Mouse (Mus musculus) kidney, embryonic 15.5 days (tissue): ENCODE data around the gene Sec14l1. TPM values are rescaled to one million over a fixed set of nuclear protein-coding genes. Genes with fewer than 3 reads are reported as not detected.
A peak's percentile ranks its signal among the peaks of the same experiment; 100 is the strongest.

Experiments used
- ATAC-seq: fragments of 200-750 bp; cut with Nextera tagmentation; replicated peaks from 2 replicates; pipeline ENCODE4 v1.8.0; 2017; ENCODE audit warnings: moderate TSS enrichment; ENCODE audit not compliant: low FRiP score
- H3K27ac ChIP-seq: fragments of 300-500 bp; sonication (generic); 2 replicates; pipeline ENCODE4 v1.5.1; 2015; ENCODE audit warnings: mild to moderate bottlenecking, inconsistent platforms
- H3K27me3 ChIP-seq: fragments of 300-500 bp; sonication (generic); 2 replicates; pipeline ENCODE4 v1.6.1; 2015; ENCODE audit warnings: inconsistent platforms
- H3K36me3 ChIP-seq: fragments of 300-500 bp; sonication (generic); 2 replicates; pipeline ENCODE4 v1.6.1; 2015; ENCODE audit warnings: inconsistent platforms
- H3K4me1 ChIP-seq: fragments of 300-500 bp; sonication (generic); 2 replicates; pipeline ENCODE4 v1.6.1; 2015; ENCODE audit warnings: inconsistent platforms
- H3K4me2 ChIP-seq: fragments of 300-500 bp; sonication (generic); 2 replicates; pipeline ENCODE4 v1.6.1; 2015; ENCODE audit warnings: moderate library complexity, mild to moderate bottlenecking, inconsistent platforms
- H3K4me3 ChIP-seq: fragments of 300-500 bp; sonication (generic); replicated peaks from 2 replicates; pipeline ENCODE4 v1.5.1; 2015; ENCODE audit warnings: mild to moderate bottlenecking, inconsistent platforms
- H3K9ac ChIP-seq: fragments of 300-500 bp; sonication (generic); 2 replicates; pipeline ENCODE4 v1.6.1; 2015; ENCODE audit warnings: mild to moderate bottlenecking, inconsistent platforms
- H3K9me3 ChIP-seq: fragments of 300-500 bp; sonication (generic); replicated peaks from 2 replicates; pipeline ENCODE4 v1.6.1; 2016; ENCODE audit warnings: inconsistent platforms
- WGBS: fragments of 180-500 bp; shearing (Covaris S2); methylation state at CpG from one replicate; pipeline ENCODE4 v1.1.7; 2015; ENCODE audit warnings: mixed read lengths; 5-methylcytosine and 5-hydroxymethylcytosine counted together
- polyA plus RNA-seq: library from polyadenylated mRNA; unstranded; fragments of >200 nt; fragmentation: Nextera tagmentation; extraction: Ambion mirVana; gene quantifications from 2 replicates; pipeline ENCODE4 v1.2.1, GENCODE M21; 2015

Sec14l1 gene
- polyA plus RNA-seq, 1 experiment from 2014 or later, result 69.0 TPM

GRCm38 (mm10) chr11:117121164-117121535, 6.2 kb downstream of the Sec14l1 start:
- Histone ChIP-seq H3K27ac (peak overlapping the region; percentile 59), H3K36me3 (peaks cover 23% of the 10 kb centered on the region), H3K4me3 (no peak overlapping the region), H3K9me3 (no peaks in the 10 kb centered on the region), H3K4me1 (peaks cover 83% of the 10 kb centered on the region), H3K4me2 (peak overlapping the region; percentile 20), H3K9ac (0 out of 2 replicates have a peak overlapping the region, but pooled peaks have one; percentile 5), H3K27me3 (no peaks in the 10 kb centered on the region)
- ATAC-seq, result no peak
- 28% methylated on average over 11 of the region's 11 CpGs for WGBS

GRCm38 (mm10) chr11:117121954-117122353, 7.0 kb downstream of the Sec14l1 start:
- Histone ChIP-seq H3K4me1 (peaks cover 78% of the 10 kb centered on the region), H3K9me3 (no peaks in the 10 kb centered on the region), H3K27ac (no peak overlapping the region), H3K27me3 (no peaks in the 10 kb centered on the region), H3K9ac (no peak overlapping the region), H3K4me2 (no peak overlapping the region), H3K4me3 (no peak overlapping the region), H3K36me3 (peaks cover 23% of the 10 kb centered on the region)
- WGBS, result 87% methylated on average over 6 of the region's 6 CpGs
- no peak for ATAC-seq

- H3K9me3 ChIP-seq, result no peaks in the 10 kb centered on the region
- no peaks in the 10 kb centered on the region for H3K27me3 ChIP-seq
- no peak overlapping the region; the same call in 1 of the 2 replicates for H3K27ac ChIP-seq
- ATAC-seq, result no peak
- no peak overlapping the region for H3K4me3 ChIP-seq
- no peak overlapping the region for H3K4me2 ChIP-seq
- peaks cover 24% of the 10 kb centered on the region for H3K36me3 ChIP-seq
- peaks cover 78% of the 10 kb centered on the region for H3K4me1 ChIP-seq
- no peak overlapping the region for H3K9ac ChIP-seq
- WGBS, result 85% methylated on average over 17 of the region's 17 CpGs
These were observed 8.6 kb downstream of the Sec14l1 start for GRCm38 (mm10) chr11:117123418-117124085.

- no peak overlapping the region for H3K4me3 ChIP-seq
- no peak overlapping the region for H3K4me2 ChIP-seq
- peaks cover 24% of the 10 kb centered on the region for H3K36me3 ChIP-seq
- H3K27ac ChIP-seq, result no peak overlapping the region
- H3K4me1 ChIP-seq, result peaks cover 76% of the 10 kb centered on the region
- no peaks in the 10 kb centered on the region for H3K9me3 ChIP-seq
- ATAC-seq, result no peak
- H3K9ac ChIP-seq, result no peak overlapping the region
- 33% methylated on average over 10 of the region's 10 CpGs for WGBS
- no peaks in the 10 kb centered on the region for H3K27me3 ChIP-seq
These were observed 9.6 kb downstream of the Sec14l1 start for GRCm38 (mm10) chr11:117124539-117124938.

DNA sequence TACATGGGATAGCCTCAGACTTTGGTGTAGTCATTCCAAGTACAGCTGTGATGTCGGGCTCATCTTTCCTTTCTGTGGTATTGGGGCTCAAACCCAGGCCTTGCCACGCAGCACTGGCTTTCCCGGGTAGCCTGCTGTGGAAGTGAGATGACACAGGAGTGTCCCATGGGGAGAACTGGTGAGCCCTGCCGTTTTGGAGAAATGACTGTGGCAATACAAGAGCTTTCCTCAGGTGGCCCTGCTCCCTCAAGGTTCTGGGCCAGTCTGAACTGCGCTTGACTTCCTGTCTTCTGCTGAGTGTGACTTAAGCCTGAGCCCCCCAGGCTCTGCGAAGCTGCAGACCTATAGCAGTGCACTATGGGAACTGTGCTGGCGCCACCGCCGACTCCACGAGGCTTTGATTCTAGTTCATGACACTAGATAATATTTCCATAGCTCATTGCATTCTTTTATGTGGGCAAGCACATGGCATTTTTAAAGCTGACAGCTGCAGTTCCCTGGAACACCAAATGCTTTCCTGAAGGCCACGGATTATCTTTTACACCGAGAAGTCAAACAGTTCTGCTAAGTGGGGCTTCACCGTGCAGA, 12.4 kb downstream of the Sec14l1 start:
- WGBS, result 46% methylated on average over 13 of the region's 13 CpGs
- no peak overlapping the region for H3K9ac ChIP-seq
- peak overlapping the region; percentile 80 for H3K27ac ChIP-seq
- peaks cover 67% of the 10 kb centered on the region for H3K4me1 ChIP-seq
- H3K9me3 ChIP-seq, result no peaks in the 10 kb centered on the region
- H3K36me3 ChIP-seq, result peaks cover 19% of the 10 kb centered on the region
- no peaks in the 10 kb centered on the region for H3K27me3 ChIP-seq
- ATAC-seq, result no peak; the same call in 1 of the 2 replicates
- no peak overlapping the region for H3K4me2 ChIP-seq
- H3K4me3 ChIP-seq, result no peak overlapping the region

GRCm38 (mm10) chr11:117127931-117128548, 13.1 kb downstream of the Sec14l1 start:
- Histone ChIP-seq H3K27ac (peak overlapping the region; percentile 80), H3K4me2 (no peak overlapping the region), H3K4me3 (no peak overlapping the region), H3K4me1 (peaks cover 61% of the 10 kb centered on the region), H3K27me3 (no peaks in the 10 kb centered on the region), H3K36me3 (peaks cover 16% of the 10 kb centered on the region; the same call in 1 of the 2 replicates), H3K9me3 (no peaks in the 10 kb centered on the region), H3K9ac (no peak overlapping the region)
- WGBS, result 31% methylated on average over 12 of the region's 12 CpGs
- 0 out of 2 replicates have a peak, but pooled peaks have one; percentile 42 for ATAC-seq

- H3K4me3 ChIP-seq, result no peak overlapping the region
- H3K36me3 ChIP-seq, result peaks cover 15% of the 10 kb centered on the region; the same call in 1 of the 2 replicates
- H3K27ac ChIP-seq, result peak overlapping the region; percentile 55; the same call in 1 of the 2 replicates
- no peaks in the 10 kb centered on the region for H3K27me3 ChIP-seq
- no peak for ATAC-seq
- no peak overlapping the region for H3K4me2 ChIP-seq
- H3K9ac ChIP-seq, result no peak overlapping the region; the same call in 1 of the 2 replicates
- H3K9me3 ChIP-seq, result no peaks in the 10 kb centered on the region
- peaks cover 57% of the 10 kb centered on the region for H3K4me1 ChIP-seq
- 52% methylated on average over 11 of the region's 11 CpGs for WGBS
These were observed 14.5 kb downstream of the Sec14l1 start for GRCm38 (mm10) chr11:117129473-117129872.

DNA sequence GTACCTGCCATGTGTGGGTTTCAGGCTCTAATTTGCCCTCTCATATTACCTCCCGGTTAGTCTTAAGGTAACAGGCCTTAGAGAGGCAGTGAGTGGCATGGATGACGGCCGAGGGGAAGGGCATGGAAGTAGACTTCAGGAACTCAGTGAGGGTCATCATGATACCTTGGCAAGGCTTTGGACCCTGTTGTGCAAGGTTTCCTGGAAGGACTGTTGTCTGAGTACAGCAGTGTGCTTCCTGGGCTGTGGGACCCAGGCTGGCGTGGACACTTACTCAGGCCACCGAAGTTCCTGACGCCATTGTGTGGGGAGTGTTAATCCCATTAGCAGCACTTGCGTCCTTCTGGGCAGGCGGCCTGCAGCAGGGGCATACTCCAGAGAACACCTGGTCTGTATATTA, 15.1 kb downstream of the Sec14l1 start:
- H3K4me2 ChIP-seq, result no peak overlapping the region
- H3K27ac ChIP-seq, result 0 out of 2 replicates have a peak overlapping the region, but pooled peaks have one; percentile 55
- no peaks in the 10 kb centered on the region for H3K27me3 ChIP-seq
- no peak for ATAC-seq
- 79% methylated on average over 8 of the region's 8 CpGs for WGBS
- H3K4me3 ChIP-seq, result no peak overlapping the region
- H3K36me3 ChIP-seq, result peaks cover 15% of the 10 kb centered on the region; the same call in 1 of the 2 replicates
- H3K9ac ChIP-seq, result no peak overlapping the region
- no peaks in the 10 kb centered on the region for H3K9me3 ChIP-seq
- H3K4me1 ChIP-seq, result peaks cover 60% of the 10 kb centered on the region

GRCm38 (mm10) chr11:117130888-117131287, 15.9 kb downstream of the Sec14l1 start:
- 44% methylated on average over 5 of the region's 5 CpGs for WGBS
- Histone ChIP-seq H3K36me3 (peaks cover 15% of the 10 kb centered on the region; the same call in 1 of the 2 replicates), H3K27ac (peak overlapping the region; percentile 55), H3K9ac (no peak overlapping the region), H3K4me3 (no peak overlapping the region), H3K4me1 (peaks cover 68% of the 10 kb centered on the region), H3K27me3 (no peaks in the 10 kb centered on the region), H3K9me3 (no peaks in the 10 kb centered on the region), H3K4me2 (no peak overlapping the region)
- no peak for ATAC-seq

- H3K9ac ChIP-seq, result no peak overlapping the region
- no peaks in the 10 kb centered on the region for H3K9me3 ChIP-seq
- H3K4me3 ChIP-seq, result no peak overlapping the region
- no peak overlapping the region for H3K4me2 ChIP-seq
- peaks cover 74% of the 10 kb centered on the region for H3K4me1 ChIP-seq
- 97% methylated on average over 10 of the region's 10 CpGs for WGBS
- no peak for ATAC-seq
- H3K36me3 ChIP-seq, result peaks cover 15% of the 10 kb centered on the region; the same call in 1 of the 2 replicates
- no peaks in the 10 kb centered on the region for H3K27me3 ChIP-seq
- peak overlapping the region; percentile 55; the same call in 1 of the 2 replicates for H3K27ac ChIP-seq
These were observed 16.5 kb downstream of the Sec14l1 start for GRCm38 (mm10) chr11:117131450-117131849.

GRCm38 (mm10) chr11:117134776-117135387, 19.9 kb downstream of the Sec14l1 start:
- Histone ChIP-seq H3K9ac (no peak overlapping the region), H3K4me3 (peak overlapping the region; percentile 11; the same call in 1 of the 2 replicates), H3K27me3 (no peaks in the 10 kb centered on the region), H3K4me1 (peaks cover 53% of the 10 kb centered on the region), H3K36me3 (peaks cover 8% of the 10 kb centered on the region; the same call in 1 of the 2 replicates), H3K27ac (peak overlapping the region; percentile 90), H3K9me3 (no peaks in the 10 kb centered on the region), H3K4me2 (peak overlapping the region; percentile 52)
- WGBS, result 36% methylated on average over 23 of the region's 23 CpGs
- ATAC-seq, result peak; percentile 87
